Mouse (Mus musculus) ES-E14 (cell line): ENCODE results near the gene Dixdc1. TPM values are rescaled to one million over a fixed set of nuclear protein-coding genes. Genes with fewer than 3 reads are reported as not detected.

ENCODE experiments used
- DNase-seq: peaks from one replicate; pipeline ENCODE4 v3.0.0-alpha.2; 2013; ENCODE audit warnings: low read depth, low spot score
- H3K27ac ChIP-seq: 2 replicates; pipeline ENCODE4 v1.5.1; 2012; ENCODE audit warnings: low read depth, mild to moderate bottlenecking, low read length, moderate library complexity, mixed read lengths; ENCODE audit not compliant: poor library complexity, insufficient read depth, severe bottlenecking
- H3K36me3 ChIP-seq: 2 replicates; pipeline ENCODE4 v1.6.1; 2012; ENCODE audit warnings: mild to moderate bottlenecking, low read length, moderate library complexity, mixed read lengths; ENCODE audit not compliant: control insufficient read depth, poor library complexity, insufficient read depth, severe bottlenecking
- H3K4me1 ChIP-seq, 2 experiments: fragments of 150-350 bp in 1 of 2; sonication (generic) in 1 of 2; 2 replicates each; pipeline ENCODE4 v1.6.1; 2012; ENCODE audit warnings: low read length in 2 of 2, mild to moderate bottlenecking in 1 of 2, mixed read lengths in 1 of 2; ENCODE audit not compliant: control insufficient read depth in 2 of 2, insufficient read depth in 2 of 2, poor library complexity in 1 of 2
- H3K4me3 ChIP-seq, 2 experiments: fragments of 150-350 bp in 1 of 2; sonication (generic) in 1 of 2; 2 replicates each; pipeline ENCODE4 v1.5.1; 2012; ENCODE audit warnings: low read length in 2 of 2, low read depth in 1 of 2, mild to moderate bottlenecking in 1 of 2, mixed read lengths in 1 of 2; ENCODE audit not compliant: insufficient read depth in 1 of 2, poor library complexity in 1 of 2, severe bottlenecking in 1 of 2
- H3K9ac ChIP-seq: 2 replicates; pipeline ENCODE4 v1.6.1; 2012; ENCODE audit warnings: low read depth, mild to moderate bottlenecking, low read length, mixed read lengths; ENCODE audit not compliant: poor library complexity, insufficient read depth, severe bottlenecking
- H3K9me3 ChIP-seq: fragments of 150-350 bp; sonication (generic); 2 replicates; pipeline ENCODE4 v1.6.1; 2012; ENCODE audit warnings: low read depth, mild to moderate bottlenecking, low read length; ENCODE audit not compliant: control insufficient read depth, insufficient read depth
- CHD2 ChIP-seq: IDR thresholded peaks from 2 replicates; pipeline ENCODE4 v1.6.1; 2014; ENCODE audit warnings: mild to moderate bottlenecking, low read depth, low read length, inconsistent platforms
- HCFC1 ChIP-seq: IDR thresholded peaks from 2 replicates; pipeline ENCODE4 v1.6.1; 2012; ENCODE audit warnings: low read length, inconsistent platforms, borderline replicate concordance; ENCODE audit not compliant: insufficient read depth
- MAFK ChIP-seq: IDR thresholded peaks from 2 replicates; pipeline ENCODE4 v1.6.1; 2014; ENCODE audit warnings: mild to moderate bottlenecking, low read depth, low read length, inconsistent platforms; ENCODE audit not compliant: insufficient read depth
- ZC3H11A ChIP-seq: IDR thresholded peaks from 2 replicates; pipeline ENCODE4 v1.6.1; 2012; ENCODE audit warnings: low read depth, mild to moderate bottlenecking, inconsistent platforms, low read length, borderline replicate concordance
- ZNF384 ChIP-seq: IDR thresholded peaks from 2 replicates; pipeline ENCODE4 v1.6.1; 2012; ENCODE audit warnings: low read depth, low read length, inconsistent platforms
- in situ Hi-C, 2 experiments: fragments of 600-800 bp; cut with MboI; formaldehyde crosslinking; loops; one replicate each; pipeline ENCODE4 v1.15.1; 2025; ENCODE audit warnings: low sequenced_read_pairs in 2 of 2, inconsistent platforms in 1 of 2; ENCODE audit not compliant: unreplicated experiment in 2 of 2
- total RNA-seq: library from RNA; depleted of rRNA; stranded (reverse); fragments of 300-350 nt; gene quantifications from 2 replicates; pipeline ENCODE4 v1.2.3, GENCODE M21; 2012

Gene Dixdc1
- total RNA-seq, 1 experiment: 4.1 TPM

- DNase-seq: no peak
- Histone ChIP-seq H3K27ac (no peak overlapping the region), H3K4me1 (peaks cover 0 to 2% of the 10 kb centered on the region in 2 experiments; a peak in 1 of 4 replicates), H3K9me3 (no peaks in the 10 kb centered on the region), H3K36me3 (no peaks in the 10 kb centered on the region), H3K9ac (no peak overlapping the region), H3K4me3 (no peak overlapping the region)
- in situ Hi-C loops: no loop called here
- no peak for TF ChIP-seq HCFC1
- no peak for TF ChIP-seq MAFK
- TF ChIP-seq CHD2: no peak
- TF ChIP-seq ZC3H11A: no peak
- TF ChIP-seq ZNF384: no peak
These were observed 57.6 kb downstream of the Dixdc1 start for GRCm38 (mm10) chr9:50681727-50682126.

- in situ Hi-C loops: no loop called here
- no peaks in the 10 kb centered on the region for H3K36me3 ChIP-seq
These were observed 59.9 kb downstream of the Dixdc1 start for GRCm38 (mm10) chr9:50679406-50679805.

DNA sequence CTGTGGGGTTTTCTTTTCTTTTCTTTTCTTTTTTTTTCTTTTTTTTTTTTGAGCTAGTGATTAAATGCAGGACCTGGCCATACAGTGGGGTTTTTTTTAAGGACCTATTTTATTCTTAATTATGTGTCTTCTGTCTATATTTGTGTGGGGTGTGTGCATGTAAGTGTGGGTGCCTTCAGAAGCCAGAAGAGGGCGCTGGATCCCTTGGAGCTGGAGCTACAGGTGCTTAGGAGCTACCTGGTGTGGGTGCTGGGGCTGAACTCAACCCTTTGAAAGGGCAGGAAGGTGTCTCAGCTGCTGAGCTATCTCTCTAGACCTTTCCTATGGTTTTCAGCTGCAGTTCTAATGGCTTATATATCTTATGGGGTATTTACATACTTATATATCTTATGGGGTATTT, 64.5 kb downstream of the Dixdc1 start:
- no peak overlapping the region for H3K9ac ChIP-seq
- H3K27ac ChIP-seq: no peak overlapping the region
- no peaks in the 10 kb centered on the region for H3K9me3 ChIP-seq
- in situ Hi-C loops: no loop called here
- H3K36me3 ChIP-seq: no peaks in the 10 kb centered on the region
- H3K4me3 ChIP-seq: no peak overlapping the region
- H3K4me1 ChIP-seq: peaks cover 0 to 4% of the 10 kb centered on the region in 2 experiments; a peak in 1 of 4 replicates
- no peak for TF ChIP-seq MAFK
- TF ChIP-seq HCFC1: no peak
- TF ChIP-seq ZC3H11A: 0 out of 2 replicates have a peak, but pooled peaks have one; percentile 41
- TF ChIP-seq ZNF384: no peak
- DNase-seq: peak; percentile 52

More at GRCm38 (mm10) chr9:50679406-50679805, 59.9 kb downstream of the Dixdc1 start:
- H3K9me3 ChIP-seq: no peaks in the 10 kb centered on the region
- H3K4me1 ChIP-seq: peaks cover 0 to 2% of the 10 kb centered on the region in 2 experiments; a peak in 1 of 4 replicates
- H3K9ac ChIP-seq: no peak overlapping the region
- no peak for DNase-seq
- no peak overlapping the region for H3K4me3 ChIP-seq
- H3K27ac ChIP-seq: no peak overlapping the region
- TF ChIP-seq ZC3H11A: no peak
- no peak for TF ChIP-seq HCFC1
- no peak for TF ChIP-seq CHD2
- no peak for TF ChIP-seq MAFK
- TF ChIP-seq ZNF384: no peak

- Histone ChIP-seq H3K9me3 (no peaks in the 10 kb centered on the region), H3K36me3 (no peaks in the 10 kb centered on the region), H3K4me1 (peaks cover 0 to 4% of the 10 kb centered on the region in 2 experiments; a peak in 1 of 4 replicates), H3K9ac (no peak overlapping the region), H3K27ac (no peak overlapping the region), H3K4me3 (no peak overlapping the region)
- DNase-seq: peak; percentile 78
- in situ Hi-C loops: no loop called here
- TF ChIP-seq ZC3H11A: peak; percentile 20; the same call in 1 of the 2 replicates
- TF ChIP-seq MAFK: no peak
These were observed 68.6 kb downstream of the Dixdc1 start for GRCm38 (mm10) chr9:50670690-50671089.
